Mouse (Mus musculus): ENCODE measurements at regions not wholly inside any gene's neighbourhood (a gene's known extent, or its start where the extent isn't known, plus 50 kb on each side); places are given as distances from the start of the nearest gene placed in this dataset.

GRCm38 (mm10) chr13:60007031-60007430, 170.1 kb downstream of the Gas1 start:
- no peak for DNase-seq (ENCODE audit: low spot score)

GRCm38 (mm10) chr13:60004611-60005010, 172.6 kb downstream of the Gas1 start:
- DNase-seq (ENCODE audit: low spot score), result no peak

- DNase-seq (ENCODE audit: low spot score), result no peak
Measured at GRCm38 (mm10) chr13:60002098-60002497, 175.1 kb downstream of the Gas1 start.

GRCm38 (mm10) chr13:60001637-60002036, 175.5 kb downstream of the Gas1 start:
- no peak for DNase-seq (ENCODE audit: low spot score)

GRCm38 (mm10) chr13:60000618-60001347, 176.4 kb downstream of the Gas1 start:
- no peak for DNase-seq (ENCODE audit: low spot score)

- DNase-seq (ENCODE audit: low spot score), result no peak
Measured at GRCm38 (mm10) chr13:59997431-59997830, 174.5 kb upstream of the Tut7 start.

GRCm38 (mm10) chr13:59996146-59996814, 173.3 kb upstream of the Tut7 start:
- DNase-seq (ENCODE audit: low spot score), result no peak

- DNase-seq (ENCODE audit: low spot score), result no peak
Measured at GRCm38 (mm10) chr13:59992780-59993501, 170.0 kb upstream of the Tut7 start.

GRCm38 (mm10) chr13:59992346-59992745, 169.4 kb upstream of the Tut7 start:
- no peak for DNase-seq (ENCODE audit: low spot score)

- no peak for DNase-seq (ENCODE audit: low spot score)
Measured at GRCm38 (mm10) chr13:59990402-59991280, 167.7 kb upstream of the Tut7 start.

- no peak for DNase-seq (ENCODE audit: low spot score)
Measured at GRCm38 (mm10) chr13:59988393-59988965, 165.5 kb upstream of the Tut7 start.

GRCm38 (mm10) chr13:59976425-59976824, 153.5 kb upstream of the Tut7 start:
- no peak for DNase-seq (ENCODE audit: low spot score)

GRCm38 (mm10) chr13:59972093-59972427, 149.1 kb upstream of the Tut7 start:
- no peak for DNase-seq (ENCODE audit: low spot score)

- no peak for DNase-seq (ENCODE audit: low spot score)
Measured at GRCm38 (mm10) chr13:59971231-59972092, 148.5 kb upstream of the Tut7 start.

GRCm38 (mm10) chr13:59970430-59970829, 147.5 kb upstream of the Tut7 start:
- no peak for DNase-seq (ENCODE audit: low spot score)

GRCm38 (mm10) chr13:59969484-59969883, 146.5 kb upstream of the Tut7 start:
- DNase-seq (ENCODE audit: low spot score), result no peak

- no peak for DNase-seq (ENCODE audit: low spot score)
Measured at GRCm38 (mm10) chr13:59968584-59969240, 145.8 kb upstream of the Tut7 start.

- DNase-seq (ENCODE audit: low spot score), result no peak
Measured at GRCm38 (mm10) chr13:59966535-59967255, 143.7 kb upstream of the Tut7 start.

- DNase-seq (ENCODE audit: low spot score), result no peak
Measured at GRCm38 (mm10) chr13:59964981-59965380, 142.0 kb upstream of the Tut7 start.
